Mouse (Mus musculus) heart, adult 2 months (tissue): ENCODE results near the gene Etv5.

Source experiments
- CTCF ChIP-seq: fragments of 200-600 bp; IDR thresholded peaks from 2 replicates; pipeline ENCODE4 v1.8.1; 2022; ENCODE audit warnings: antibody characterized with exemption, mild to moderate bottlenecking, moderate library complexity
- POLR2A ChIP-seq: fragments of 200-500 bp; IDR thresholded peaks from 2 replicates; pipeline ENCODE4 v1.6.1; 2011; ENCODE audit warnings: mild to moderate bottlenecking, low read depth, low read length, control low read depth; ENCODE audit not compliant: insufficient read depth

DNA sequence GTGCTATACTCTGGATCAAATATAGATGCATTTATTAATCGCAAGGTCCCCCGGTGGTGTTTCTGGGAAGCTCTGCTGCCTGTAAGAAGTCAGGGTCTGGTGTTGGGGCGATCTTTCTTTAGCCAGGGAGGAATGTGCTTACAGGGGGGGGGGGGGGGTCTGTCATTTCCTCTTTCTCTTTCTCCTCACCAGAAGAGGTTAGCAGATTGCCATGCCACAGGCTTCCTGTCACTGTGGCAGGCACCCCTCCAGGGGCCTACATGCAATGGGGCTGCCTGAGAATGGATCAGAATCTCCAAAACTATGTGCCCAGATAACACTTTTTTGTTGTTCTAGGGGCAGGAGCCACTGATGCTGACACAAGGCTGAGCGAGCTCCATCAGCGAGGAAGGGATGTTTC, 89.7 kb downstream of the Etv5 start:
- TF ChIP-seq CTCF: no peak
- no peak for TF ChIP-seq POLR2A
